10 mouse cellular contexts compared by ENCODE assay signal in genomic region chr9:108589229-108589628, GRCm38 (mm10). TPM values are rescaled to one million over a fixed set of nuclear protein-coding genes. Genes with fewer than 3 reads are reported as not detected.
DNase-seq lines count a peak whose midpoint lies in the region; ATAC-seq and TF ChIP-seq lines count a peak whose summit lies in the region.
"Had no signal": no experiment of that assay in that cellular context is flagged by ENCODE, and none has a peak within 500 bp of the region (broad histone marks: within the 10 kb centered on the region; RNA-seq: fewer than 3 reads in every experiment).

No protein-coding gene starts in this region.

- TF ChIP-seq EP300 in MEL (IDR thresholded peaks at IDR 0.05; ENCODE audit: low read depth in 1 of 2, low read length in 2 of 2) = no peak

- ATAC-seq in kidney, embryonic 14.5 days (ENCODE audit: low FRiP score, low TSS enrichment) = no peak; the same call in 1 of the 2 replicates
- ATAC-seq in hindbrain, embryonic 11.5 days (ENCODE audit: low FRiP score) = no peak
- no peak for ATAC-seq in neural tube, embryonic 14.5 days (ENCODE audit: low read depth)

- H3K79me2 ChIP-seq in MEL (ENCODE audit: control insufficient read depth, insufficient read depth, low read length, poor library complexity) = no peaks in the 10 kb centered on the region

- H3K4me2 ChIP-seq in kidney, embryonic 14.5 days (replicated peaks; ENCODE audit: low read depth, low read length) = no peak overlapping the region
- no peak overlapping the region for H3K4me2 ChIP-seq in hindbrain, embryonic 11.5 days (replicated peaks; ENCODE audit: low read depth, low read length)
- no peak overlapping the region for H3K4me2 ChIP-seq in neural tube, embryonic 14.5 days (ENCODE audit: low read depth, low read length)
- H3K4me2 ChIP-seq: limb, embryonic 13.5 days had no signal

- H3K9me3 ChIP-seq in kidney, embryonic 14.5 days (ENCODE audit: control insufficient read depth, low read length) = no peaks in the 10 kb centered on the region
- no peaks in the 10 kb centered on the region for H3K9me3 ChIP-seq in MEL (replicated peaks; ENCODE audit: insufficient read depth, low read length)
- H3K9me3 ChIP-seq in hindbrain, embryonic 11.5 days (ENCODE audit: control insufficient read depth, low read length) = no peaks in the 10 kb centered on the region
- H3K9me3 ChIP-seq in neural tube, embryonic 14.5 days (ENCODE audit: control insufficient read depth, low read length) = no peaks in the 10 kb centered on the region
- H3K9me3 ChIP-seq: limb, embryonic 13.5 days had no signal

- no peak for DNase-seq in kidney, postnatal 25 days
- peak; percentile 37 for DNase-seq in MEL (ENCODE audit: low read depth, low spot score)
- peak; percentile 14 for DNase-seq in hindbrain, embryonic 11.5 days (ENCODE audit: low spot score)
- no peak for DNase-seq in testis, postnatal 10 days (ENCODE audit: low spot score)
- no peak for DNase-seq in lung, postnatal 25 days (ENCODE audit: low spot score)
- no peak for DNase-seq in ovary, adult 18-20 months (ENCODE audit: low spot score)
- DNase-seq: right cerebral cortex, adult 18-20 months had no signal

- H3K27me3 ChIP-seq in kidney, embryonic 14.5 days (ENCODE audit: control insufficient read depth, insufficient read depth, low read length) = no peaks in the 10 kb centered on the region
- H3K27me3 ChIP-seq in MEL (ENCODE audit: control insufficient read depth in 1 of 2, insufficient read depth in 2 of 2, low read length in 2 of 2) = no peaks in the 10 kb centered on the region
- no peaks in the 10 kb centered on the region for H3K27me3 ChIP-seq in hindbrain, embryonic 11.5 days (ENCODE audit: control insufficient read depth, insufficient read depth, low read length)
- no peaks in the 10 kb centered on the region for H3K27me3 ChIP-seq in neural tube, embryonic 14.5 days (ENCODE audit: control insufficient read depth, insufficient read depth, low read length)
- H3K27me3 ChIP-seq: limb, embryonic 13.5 days had no signal

- TF ChIP-seq RAD21 in MEL (IDR thresholded peaks at IDR 0.05; ENCODE audit: low read depth, low read length) = peak; percentile 33

- H3K9ac ChIP-seq in kidney, embryonic 14.5 days (ENCODE audit: low read depth, low read length) = no peak overlapping the region
- no peak overlapping the region for H3K9ac ChIP-seq in MEL (ENCODE audit: control insufficient read depth, low read depth, low read length, poor library complexity, severe bottlenecking)
- no peak overlapping the region for H3K9ac ChIP-seq in hindbrain, embryonic 11.5 days (ENCODE audit: low read depth, low read length)
- no peak overlapping the region for H3K9ac ChIP-seq in neural tube, embryonic 14.5 days (replicated peaks; ENCODE audit: low read depth, low read length)
- H3K9ac ChIP-seq: limb, embryonic 13.5 days had no signal

- H3K36me3 ChIP-seq in kidney, embryonic 14.5 days (ENCODE audit: control insufficient read depth, insufficient read depth, low read length) = no peaks in the 10 kb centered on the region
- peaks cover 0 to 4% of the 10 kb centered on the region in 2 experiments; a peak in 1 of 4 replicates for H3K36me3 ChIP-seq in MEL (ENCODE audit: control insufficient read depth in 1 of 2, insufficient read depth in 2 of 2, low read length in 2 of 2)
- H3K36me3 ChIP-seq in hindbrain, embryonic 11.5 days (ENCODE audit: control insufficient read depth, insufficient read depth, low read length) = no peaks in the 10 kb centered on the region
- no peaks in the 10 kb centered on the region for H3K36me3 ChIP-seq in neural tube, embryonic 14.5 days (ENCODE audit: control insufficient read depth, insufficient read depth, low read length)

- TF ChIP-seq POLR2A in MEL (IDR thresholded peaks at IDR 0.05; ENCODE audit: control insufficient read depth in 1 of 2, insufficient read depth in 1 of 2, low read depth in 1 of 2, low read length in 2 of 2, poor library complexity in 1 of 2) = no peak

- no peak overlapping the region for H3K4me3 ChIP-seq in kidney, embryonic 14.5 days (ENCODE audit: low read length)
- H3K4me3 ChIP-seq in MEL (ENCODE audit: control insufficient read depth in 1 of 2, insufficient read depth in 1 of 2, low read depth in 2 of 2, low read length in 2 of 2) = no peak overlapping the region
- no peak overlapping the region for H3K4me3 ChIP-seq in hindbrain, embryonic 11.5 days (ENCODE audit: low read depth, low read length)
- no peak overlapping the region for H3K4me3 ChIP-seq in neural tube, embryonic 14.5 days (ENCODE audit: low read depth, low read length)
- H3K4me3 ChIP-seq: limb, embryonic 13.5 days had no signal

- H3K4me1 ChIP-seq in kidney, embryonic 14.5 days (ENCODE audit: control insufficient read depth, insufficient read depth, low read length) = peaks cover 14% of the 10 kb centered on the region
- H3K4me1 ChIP-seq in MEL (ENCODE audit: control insufficient read depth in 1 of 2, insufficient read depth in 2 of 2, low read length in 2 of 2) = peaks cover 0 to 5% of the 10 kb centered on the region in 2 experiments; a peak in 3 of 4 replicates
- peaks cover 19% of the 10 kb centered on the region for H3K4me1 ChIP-seq in hindbrain, embryonic 11.5 days (replicated peaks; ENCODE audit: control insufficient read depth, insufficient read depth, low read length)
- peaks cover 29% of the 10 kb centered on the region for H3K4me1 ChIP-seq in neural tube, embryonic 14.5 days (ENCODE audit: control insufficient read depth, insufficient read depth, low read length)

- peak overlapping the region; percentile 57 for H3K27ac ChIP-seq in kidney, embryonic 14.5 days (ENCODE audit: low read depth, low read length)
- no peak overlapping the region for H3K27ac ChIP-seq in MEL (ENCODE audit: control insufficient read depth, low read depth, low read length)
- H3K27ac ChIP-seq in hindbrain, embryonic 11.5 days (ENCODE audit: low read depth, low read length) = peak overlapping the region; percentile 98
- peak overlapping the region; percentile 98 for H3K27ac ChIP-seq in neural tube, embryonic 14.5 days (ENCODE audit: low read depth, low read length)

- peak in 2 of 3 experiments; percentile 8 to 47; a peak in 2 of 6 replicates for TF ChIP-seq CTCF in MEL (IDR thresholded peaks at IDR 0.05 in 2 of 3, conservative IDR thresholded peaks at IDR 0.05 in 1 of 3; ENCODE audit: control insufficient read depth in 1 of 3, insufficient read depth in 1 of 3, low read depth in 2 of 3, low read length in 3 of 3, poor library complexity in 1 of 3, severe bottlenecking in 1 of 3)

- WGBS in kidney, embryonic 14.5 days = 68% methylated on average over 5 of the region's 5 CpGs
- 81% methylated on average over 5 of the region's 5 CpGs for WGBS in hindbrain, embryonic 11.5 days
- 79% methylated on average over 5 of the region's 5 CpGs for WGBS in neural tube, embryonic 14.5 days

TF ChIP-seq in MEL, 35 proteins besides CTCF, POLR2A, EP300 and RAD21 (continues in another document):
- TF ChIP-seq ZNF384 (IDR thresholded peaks at IDR 0.05; ENCODE audit: low read depth, low read length) (no peak), ELF1 (IDR thresholded peaks at IDR 0.05; ENCODE audit: low read depth, low read length) (peak; percentile 80), NELFE (IDR thresholded peaks at IDR 0.05; ENCODE audit: low read depth, low read length) (no peak), MAZ (IDR thresholded peaks at IDR 0.05; ENCODE audit: low read depth, low read length) (no peak), USF1 (IDR thresholded peaks at IDR 0.05; ENCODE audit: low read depth, low read length) (peak; percentile 72; the same call in 1 of the 2 replicates)

RNA-seq across cellular contexts. Expression of gene P4htm, which starts 8.2 kb away (rescaled TPM):
- 7.5 and 7.7 TPM in 2 replicates for polyA plus RNA-seq in kidney, embryonic 14.5 days (2014; fragmentation: Nextera tagmentation; extraction: Ambion mirVana)
- 0.08 and 0.10 TPM in 2 replicates for total RNA-seq in MEL (2012; rRNA removed)
- polyA plus RNA-seq in MEL (2012; ENCODE audit: insufficient read depth in 1 of 2, insufficient read length in 2 of 2, low read depth in 1 of 2, low replicate concordance in 2 of 2, missing spikeins in 1 of 2) = under 1 TPM in 1 of 2 experiments, not detected in 1; 0.22 TPM
- polyA plus RNA-seq in hindbrain, embryonic 11.5 days (2014; fragmentation: Nextera tagmentation; extraction: Ambion mirVana) = 6.7 and 8.6 TPM in 2 replicates
- 31.0 and 37.3 TPM in 2 replicates for polyA plus RNA-seq in neural tube, embryonic 14.5 days (2014; fragmentation: Nextera tagmentation; extraction: Ambion mirVana)

RNA-seq across cellular contexts. Expression of gene Wdr6, which starts 10.7 kb away (rescaled TPM):
- 86.0 and 114 TPM in 2 replicates for polyA plus RNA-seq in kidney, embryonic 14.5 days (2014; fragmentation: Nextera tagmentation; extraction: Ambion mirVana)
- total RNA-seq in MEL (2012; rRNA removed) = 43.2 and 43.5 TPM in 2 replicates
- polyA plus RNA-seq in MEL (2012; ENCODE audit: insufficient read depth in 1 of 2, insufficient read length in 2 of 2, low read depth in 1 of 2, low replicate concordance in 2 of 2, missing spikeins in 1 of 2) = 10 to 100 TPM in 1 of 2 experiments, not detected in 1; 44.9 TPM
- polyA plus RNA-seq in hindbrain, embryonic 11.5 days (2014; fragmentation: Nextera tagmentation; extraction: Ambion mirVana) = 114 and 124 TPM in 2 replicates
- polyA plus RNA-seq in neural tube, embryonic 14.5 days (2014; fragmentation: Nextera tagmentation; extraction: Ambion mirVana) = 206 and 229 TPM in 2 replicates

RNA-seq across cellular contexts. Expression of gene Dalrd3, which starts 19.5 kb away (rescaled TPM):
- 130 and 159 TPM in 2 replicates for polyA plus RNA-seq in kidney, embryonic 14.5 days (2014; fragmentation: Nextera tagmentation; extraction: Ambion mirVana)
- total RNA-seq in MEL (2012; rRNA removed) = 64.9 and 85.8 TPM in 2 replicates
- 100 to 1,000 TPM in 1 of 2 experiments, not detected in 1; 126 TPM for polyA plus RNA-seq in MEL (2012; ENCODE audit: insufficient read depth in 1 of 2, insufficient read length in 2 of 2, low read depth in 1 of 2, low replicate concordance in 2 of 2, missing spikeins in 1 of 2)
- 175 and 177 TPM in 2 replicates for polyA plus RNA-seq in hindbrain, embryonic 11.5 days (2014; fragmentation: Nextera tagmentation; extraction: Ambion mirVana)
- polyA plus RNA-seq in neural tube, embryonic 14.5 days (2014; fragmentation: Nextera tagmentation; extraction: Ambion mirVana) = 257 and 258 TPM in 2 replicates

RNA-seq across cellular contexts. Expression of gene Ndufaf3, which starts 22.0 kb away (rescaled TPM):
- 37.0 and 50.6 TPM in 2 replicates for polyA plus RNA-seq in kidney, embryonic 14.5 days (2014; fragmentation: Nextera tagmentation; extraction: Ambion mirVana)
- total RNA-seq in MEL (2012; rRNA removed) = 38.0 and 42.7 TPM in 2 replicates
- polyA plus RNA-seq in MEL (2012; ENCODE audit: insufficient read depth in 1 of 2, insufficient read length in 2 of 2, low read depth in 1 of 2, low replicate concordance in 2 of 2, missing spikeins in 1 of 2) = 10 to 100 TPM in 1 of 2 experiments, not detected in 1; 66.8 TPM
- 58.8 and 59.4 TPM in 2 replicates for polyA plus RNA-seq in hindbrain, embryonic 11.5 days (2014; fragmentation: Nextera tagmentation; extraction: Ambion mirVana)
- 81.7 and 96.8 TPM in 2 replicates for polyA plus RNA-seq in neural tube, embryonic 14.5 days (2014; fragmentation: Nextera tagmentation; extraction: Ambion mirVana)

RNA-seq across cellular contexts. Expression of gene Impdh2, which starts 29.1 kb away (rescaled TPM):
- polyA plus RNA-seq in kidney, embryonic 14.5 days (2014; fragmentation: Nextera tagmentation; extraction: Ambion mirVana) = 185 and 229 TPM in 2 replicates
- 488 and 550 TPM in 2 replicates for total RNA-seq in MEL (2012; rRNA removed)
- polyA plus RNA-seq in MEL (2012; ENCODE audit: insufficient read depth in 1 of 2, insufficient read length in 2 of 2, low read depth in 1 of 2, low replicate concordance in 2 of 2, missing spikeins in 1 of 2) = 100 to 1,000 TPM in 1 of 2 experiments, not detected in 1; 519 TPM
- polyA plus RNA-seq in hindbrain, embryonic 11.5 days (2014; fragmentation: Nextera tagmentation; extraction: Ambion mirVana) = 163 and 169 TPM in 2 replicates
- polyA plus RNA-seq in neural tube, embryonic 14.5 days (2014; fragmentation: Nextera tagmentation; extraction: Ambion mirVana) = 105 and 119 TPM in 2 replicates

Comparison
In these comparisons a context has a peak if more than half of its experiments do, and no peak if none do; other contexts are left out.
1. DNase-seq: peak in MEL (single experiment) and hindbrain, embryonic 11.5 days (single experiment); none in kidney, postnatal 25 days (0 of 2), testis, postnatal 10 days (single experiment), lung, postnatal 25 days (single experiment) and ovary, adult 18-20 months (single experiment).